15 mouse cellular contexts compared by ENCODE assay signal in the genomic region with DNA sequence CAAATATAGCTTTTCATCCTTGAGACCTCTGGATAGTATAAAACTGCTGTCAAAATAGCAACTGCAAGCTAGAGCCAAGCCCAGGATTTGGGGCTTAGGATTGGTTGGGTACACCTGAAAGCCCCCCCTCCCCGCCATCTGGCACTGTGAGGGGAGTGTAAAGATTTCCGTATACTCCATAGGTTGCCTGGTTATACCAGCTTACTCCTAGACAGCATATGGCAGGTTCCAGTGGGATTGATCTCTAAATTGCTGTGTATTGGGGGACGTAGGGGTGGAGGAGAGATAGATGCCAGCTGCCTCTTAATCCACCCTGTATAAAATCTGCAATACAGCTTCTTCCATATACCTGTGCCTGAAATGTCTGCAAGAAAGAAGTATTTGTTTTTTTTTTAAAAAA.
"Had no signal": no experiment of that assay in that cellular context is flagged by ENCODE, and none has a peak within 500 bp of the region (broad histone marks: within the 10 kb centered on the region; RNA-seq: fewer than 3 reads in every experiment).

No protein-coding gene starts in this region.

- DNase-seq: kidney, adult 18-20 months; kidney, adult 9 months; kidney, postnatal 14 days; kidney, postnatal 4 days; liver, postnatal 0 days; lung, embryonic 14.5 days; thymus, adult 2 months; thymus, postnatal 14 days; thymus, postnatal 4 days had no signal

- H3K4me3 ChIP-seq: midbrain, embryonic 12.5 days; midbrain, embryonic 15.5 days had no signal

- H3K36me3 ChIP-seq: midbrain, embryonic 12.5 days; midbrain, embryonic 15.5 days had no signal

- H3K27me3 ChIP-seq: midbrain, embryonic 12.5 days; midbrain, embryonic 15.5 days had no signal

- H3K9me3 ChIP-seq: midbrain, embryonic 12.5 days; midbrain, embryonic 15.5 days had no signal

- H3K4me1 ChIP-seq: midbrain, embryonic 12.5 days; midbrain, embryonic 15.5 days had no signal

- H3K9ac ChIP-seq: liver, embryonic 14.5 days; liver, postnatal 0 days; lung, embryonic 14.5 days; midbrain, embryonic 12.5 days; midbrain, embryonic 15.5 days had no signal

- ATAC-seq: intestine, embryonic 16.5 days; liver, postnatal 0 days; lung, postnatal 0 days; midbrain, embryonic 15.5 days had no signal

- H3K27ac ChIP-seq: liver, embryonic 14.5 days; macrophage; midbrain, embryonic 12.5 days; midbrain, embryonic 15.5 days had no signal

- H3K4me2 ChIP-seq: lung, embryonic 14.5 days; midbrain, embryonic 12.5 days; midbrain, embryonic 15.5 days had no signal
